ENCODE assay signal across 8 mouse cellular contexts in genomic region chr10:17330904-17331606, GRCm38 (mm10).
DNase-seq lines count a peak whose midpoint lies in the region; ATAC-seq and TF ChIP-seq lines count a peak whose summit lies in the region.

No protein-coding gene starts in this region.

- no peaks in the 10 kb centered on the region for H3K27me3 ChIP-seq in kidney, embryonic 14.5 days (ENCODE audit: control insufficient read depth, insufficient read depth, low read length)
- H3K27me3 ChIP-seq in forebrain, embryonic 14.5 days (replicated peaks; ENCODE audit: control insufficient read depth, insufficient read depth, low read length), result no peaks in the 10 kb centered on the region
- no peaks in the 10 kb centered on the region for H3K27me3 ChIP-seq in liver, embryonic 15.5 days
- H3K27me3 ChIP-seq in thymus, adult 2 months (ENCODE audit: control insufficient read depth, insufficient read depth, low read length), result no peaks in the 10 kb centered on the region

- H3K4me3 ChIP-seq in kidney, embryonic 14.5 days (ENCODE audit: low read length), result peak overlapping the region; percentile 33
- peak overlapping the region; percentile 21 for H3K4me3 ChIP-seq in forebrain, embryonic 14.5 days (ENCODE audit: low read depth, low read length)
- H3K4me3 ChIP-seq in liver, embryonic 15.5 days (replicated peaks), result peak overlapping the region; percentile 39
- no peak overlapping the region for H3K4me3 ChIP-seq in thymus, adult 2 months (ENCODE audit: control insufficient read depth, insufficient read depth, low read length)

- TF ChIP-seq CTCF in thymus, adult 2 months (IDR thresholded peaks at IDR 0.05; ENCODE audit: borderline replicate concordance, control insufficient read depth, extremely low read depth, insufficient read depth, low read length, poor library complexity), result no peak

- peaks cover 24% of the 10 kb centered on the region for H3K4me1 ChIP-seq in kidney, embryonic 14.5 days (ENCODE audit: control insufficient read depth, insufficient read depth, low read length)
- H3K4me1 ChIP-seq in forebrain, embryonic 14.5 days (ENCODE audit: control insufficient read depth, insufficient read depth, low read length), result peaks cover 15% of the 10 kb centered on the region
- H3K4me1 ChIP-seq in liver, embryonic 15.5 days (replicated peaks), result peaks cover 14% of the 10 kb centered on the region
- peaks cover 2% of the 10 kb centered on the region; the same call in 1 of the 2 replicates for H3K4me1 ChIP-seq in thymus, adult 2 months (replicated peaks; ENCODE audit: control insufficient read depth, insufficient read depth, low read length)

- H3K9me3 ChIP-seq in kidney, embryonic 14.5 days (ENCODE audit: control insufficient read depth, low read length), result no peaks in the 10 kb centered on the region
- no peaks in the 10 kb centered on the region for H3K9me3 ChIP-seq in forebrain, embryonic 14.5 days (replicated peaks; ENCODE audit: control insufficient read depth, low read length)
- H3K9me3 ChIP-seq in liver, embryonic 15.5 days (replicated peaks), result no peaks in the 10 kb centered on the region

- no peak for DNase-seq in kidney, adult 9 months
- DNase-seq in brain, embryonic 18.5 days (ENCODE audit: low read depth, low spot score), result peak; percentile 32
- DNase-seq in forebrain, embryonic 14.5 days (ENCODE audit: low spot score), result peak; percentile 75
- no peak for DNase-seq in thymus, adult 2 months
- DNase-seq in layer of hippocampus, adult 11-12 months (ENCODE audit: low spot score), result no peak
- DNase-seq in thymus, postnatal 4 days, result no peak

- no peaks in the 10 kb centered on the region for H3K36me3 ChIP-seq in kidney, embryonic 14.5 days (ENCODE audit: control insufficient read depth, insufficient read depth, low read length)
- H3K36me3 ChIP-seq in forebrain, embryonic 14.5 days (ENCODE audit: control insufficient read depth, insufficient read depth, low read length), result no peaks in the 10 kb centered on the region
- no peaks in the 10 kb centered on the region for H3K36me3 ChIP-seq in liver, embryonic 15.5 days (replicated peaks)
- no peaks in the 10 kb centered on the region for H3K36me3 ChIP-seq in thymus, adult 2 months (ENCODE audit: control insufficient read depth, insufficient read depth, low read length)

- ATAC-seq in kidney, embryonic 14.5 days (ENCODE audit: low FRiP score, low TSS enrichment), result no peak
- peak; percentile 82 for ATAC-seq in forebrain, embryonic 14.5 days
- ATAC-seq in liver, embryonic 15.5 days (ENCODE audit: insufficient read depth), result no peak

- H3K4me2 ChIP-seq in kidney, embryonic 14.5 days (replicated peaks; ENCODE audit: low read depth, low read length), result peak overlapping the region; percentile 45
- peak overlapping the region; percentile 50 for H3K4me2 ChIP-seq in forebrain, embryonic 14.5 days (ENCODE audit: low read length)
- H3K4me2 ChIP-seq in liver, embryonic 15.5 days, result peak overlapping the region; percentile 50

- H3K27ac ChIP-seq in kidney, embryonic 14.5 days (ENCODE audit: low read depth, low read length), result no peak overlapping the region
- H3K27ac ChIP-seq in forebrain, embryonic 14.5 days (ENCODE audit: low read depth, low read length), result peak overlapping the region; percentile 84
- H3K27ac ChIP-seq in liver, embryonic 15.5 days (replicated peaks), result no peak overlapping the region
- no peak overlapping the region for H3K27ac ChIP-seq in thymus, adult 2 months (ENCODE audit: control insufficient read depth, insufficient read depth, low read length)

- TF ChIP-seq POLR2A in thymus, adult 2 months (IDR thresholded peaks at IDR 0.05; ENCODE audit: control insufficient read depth, extremely low read depth, insufficient read depth, low read length, poor library complexity), result no peak

- peak overlapping the region; percentile 48; the same call in 1 of the 2 replicates for H3K9ac ChIP-seq in kidney, embryonic 14.5 days (ENCODE audit: low read depth, low read length)
- peak overlapping the region; percentile 51 for H3K9ac ChIP-seq in forebrain, embryonic 14.5 days (ENCODE audit: low read length)
- no peak overlapping the region for H3K9ac ChIP-seq in liver, embryonic 15.5 days

- 6% methylated on average over 6 of the region's 6 CpGs for WGBS in kidney, embryonic 14.5 days
- WGBS in forebrain, embryonic 14.5 days, result 2% methylated on average over 6 of the region's 6 CpGs
- 10% methylated on average over 6 of the region's 6 CpGs for WGBS in liver, embryonic 15.5 days (ENCODE audit: insufficient replicate concordance)
- 21% methylated on average over 6 of the region's 6 CpGs for WGBS in thymus, adult 2 months

Comparison
In these comparisons a context has a peak if more than half of its experiments do, and no peak if none do; other contexts are left out.
1. DNase-seq: peak in brain, embryonic 18.5 days (single experiment) and forebrain, embryonic 14.5 days (single experiment); none in kidney, adult 9 months (single experiment), thymus, adult 2 months (single experiment), layer of hippocampus, adult 11-12 months (single experiment) and thymus, postnatal 4 days (single experiment).
2. Peak in every context shown above with its lines, with median percentiles within 50 percentile points of each other: H3K4me2 ChIP-seq.